Mouse (Mus musculus) heart, postnatal 0 days (tissue): Measurements from ENCODE around the gene Fam227a. TPM values are rescaled to one million over a fixed set of nuclear protein-coding genes. Genes with fewer than 3 reads are reported as not detected.

Experiments used
- ATAC-seq: fragments of 200-750 bp; cut with Nextera tagmentation; 2 replicates; pipeline ENCODE4 v1.8.0; 2017; ENCODE audit warnings: low read depth, moderate number of reproducible peaks, moderate library complexity; ENCODE audit not compliant: insufficient read depth
- DNase-seq: peaks from one replicate; pipeline ENCODE4 v3.0.0-alpha.2; 2016; ENCODE audit warnings: low spot score
- H3K27ac ChIP-seq: fragments of 300-500 bp; sonication (generic); 2 replicates; pipeline ENCODE4 v1.5.1; 2014; ENCODE audit warnings: low read depth, mild to moderate bottlenecking
- H3K27me3 ChIP-seq: fragments of 300-500 bp; sonication (generic); 2 replicates; pipeline ENCODE4 v1.6.1; 2014; ENCODE audit warnings: low read length, mixed read lengths; ENCODE audit not compliant: control insufficient read depth, insufficient read depth
- H3K36me3 ChIP-seq: fragments of 300-500 bp; sonication (generic); replicated peaks from 2 replicates; pipeline ENCODE4 v1.6.1; 2014; ENCODE audit warnings: low read length, mixed read lengths; ENCODE audit not compliant: control insufficient read depth, insufficient read depth
- H3K4me1 ChIP-seq: fragments of 300-500 bp; sonication (generic); 2 replicates; pipeline ENCODE4 v1.6.1; 2014; ENCODE audit warnings: antibody characterized with exemption; ENCODE audit not compliant: control insufficient read depth, insufficient read depth
- H3K4me2 ChIP-seq: fragments of 300-500 bp; sonication (generic); 2 replicates; pipeline ENCODE4 v1.6.1; 2014; ENCODE audit warnings: low read depth, mild to moderate bottlenecking, low read length, moderate library complexity
- H3K4me3 ChIP-seq: fragments of 300-500 bp; sonication (generic); 2 replicates; pipeline ENCODE4 v1.5.1; 2014; ENCODE audit warnings: low read depth, low read length
- H3K9ac ChIP-seq: fragments of 300-500 bp; sonication (generic); replicated peaks from 2 replicates; pipeline ENCODE4 v1.6.1; 2014; ENCODE audit warnings: low read depth, low read length, mixed read lengths
- H3K9me3 ChIP-seq: fragments of 300-500 bp; sonication (generic); replicated peaks from 2 replicates; pipeline ENCODE4 v1.6.1; 2016; ENCODE audit warnings: low read length; ENCODE audit not compliant: control insufficient read depth
- CTCF ChIP-seq: IDR thresholded peaks from 2 replicates; pipeline ENCODE4 v1.5.1; 2016; ENCODE audit warnings: antibody characterized with exemption, control low read depth, low read depth
- EP300 ChIP-seq: IDR thresholded peaks from 2 replicates; pipeline ENCODE4 v1.6.1; 2016; ENCODE audit warnings: antibody characterized with exemption, low read depth
- WGBS: fragments of 180-500 bp; shearing (Covaris S2); extraction: QIAGEN DNeasy Blood & Tissue Kit; methylation state at CpG from one replicate; pipeline ENCODE4 v1.1.7; 2014; 5-methylcytosine and 5-hydroxymethylcytosine counted together
- polyA plus RNA-seq: library from polyadenylated mRNA; unstranded; fragments of >200 nt; fragmentation: Nextera tagmentation; extraction: Ambion mirVana; gene quantifications from 2 replicates; pipeline ENCODE4 v1.2.1, GENCODE M21; 2015
- total RNA-seq: library from RNA; depleted of rRNA; stranded (reverse); fragments of >200 nt; gene quantifications from 2 replicates; pipeline ENCODE4 v1.2.3, GENCODE M21; 2014; ENCODE audit warnings: low replicate concordance

The Fam227a gene
- total and polyA plus RNA-seq, 2 experiments from 2014 or later: 0.31 to 1.7 TPM

DNA sequence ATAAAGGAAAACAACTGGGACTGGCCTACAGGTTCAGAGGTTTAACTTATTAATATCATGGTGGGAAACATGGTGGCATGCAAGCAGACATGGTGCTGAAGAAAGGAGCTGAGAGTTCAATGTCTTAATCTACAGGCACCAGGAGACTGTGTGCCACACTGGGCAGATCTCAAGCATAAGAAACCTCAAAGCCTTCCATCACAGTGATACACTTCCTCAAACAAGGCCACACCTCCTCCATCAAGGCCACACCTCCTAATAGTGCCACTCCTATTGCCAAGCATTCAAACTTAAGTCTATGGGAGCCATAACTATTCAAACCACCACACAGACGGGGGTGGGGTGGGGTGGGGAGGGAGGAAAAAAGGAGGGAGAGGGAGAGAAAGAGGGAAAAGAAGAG lies 77.2 kb downstream of the Fam227a start:
- no peak for TF ChIP-seq EP300
- TF ChIP-seq CTCF: no peak
- H3K27ac ChIP-seq: no peak overlapping the region
- ATAC-seq: no peak

DNA sequence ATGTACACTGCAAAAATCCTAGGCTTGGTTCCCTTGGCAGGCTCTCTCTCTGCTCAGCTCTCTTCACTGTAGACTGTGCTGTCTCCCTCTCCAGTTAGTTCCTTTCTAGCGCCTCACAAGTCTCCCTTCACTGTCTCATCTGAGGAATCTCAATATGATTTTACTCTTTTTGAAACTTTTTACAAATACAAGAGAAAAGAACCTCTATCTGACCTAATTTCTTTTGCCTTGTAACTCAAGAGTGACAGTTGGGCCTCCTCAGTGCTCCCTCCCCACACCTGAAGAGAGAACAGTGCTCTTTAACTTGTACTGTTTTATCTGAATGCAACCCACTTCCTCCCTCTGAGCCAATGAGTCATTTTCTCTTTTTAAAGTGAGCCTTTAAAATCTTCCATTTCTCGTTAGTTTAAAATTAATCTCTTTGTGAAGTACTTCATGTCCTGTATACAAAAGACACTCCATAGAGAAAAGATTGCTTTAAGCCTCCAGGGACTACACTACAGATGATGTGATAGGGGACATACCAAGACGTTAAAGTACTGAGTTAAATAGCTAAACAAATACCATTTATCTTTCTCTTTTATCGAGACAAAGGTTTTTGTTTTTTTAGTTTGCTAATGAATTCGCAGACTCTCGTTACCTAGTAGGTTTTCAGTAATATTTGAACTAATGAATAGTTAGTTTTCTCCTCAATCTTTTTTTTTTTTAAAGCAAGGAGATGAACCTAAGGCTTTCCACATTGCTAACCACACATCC lies 80.9 kb downstream of the Fam227a start:
- no peaks in the 10 kb centered on the region for H3K36me3 ChIP-seq
- no peaks in the 10 kb centered on the region for H3K9me3 ChIP-seq
- no peak for TF ChIP-seq EP300
- no peak for TF ChIP-seq CTCF
- H3K27ac ChIP-seq: peak overlapping the region; percentile 39; the same call in 1 of the 2 replicates
- H3K9ac ChIP-seq: no peak overlapping the region
- no peak for DNase-seq
- no peaks in the 10 kb centered on the region for H3K27me3 ChIP-seq
- no peak overlapping the region for H3K4me3 ChIP-seq
- WGBS: 61% methylated on average over 6 of the region's 6 CpGs
- no peak overlapping the region for H3K4me2 ChIP-seq
- no peak for ATAC-seq
- H3K4me1 ChIP-seq: no peaks in the 10 kb centered on the region

More for the DNA sequence above, 77.2 kb downstream of the Fam227a start:
- WGBS: 44% methylated on average over 1 of the region's 1 CpGs
- no peak overlapping the region for H3K9ac ChIP-seq
- H3K9me3 ChIP-seq: no peaks in the 10 kb centered on the region
- no peak for DNase-seq
- no peaks in the 10 kb centered on the region for H3K4me1 ChIP-seq
- no peaks in the 10 kb centered on the region for H3K36me3 ChIP-seq
- H3K4me2 ChIP-seq: no peak overlapping the region
- H3K4me3 ChIP-seq: no peak overlapping the region
- H3K27me3 ChIP-seq: no peaks in the 10 kb centered on the region

DNA sequence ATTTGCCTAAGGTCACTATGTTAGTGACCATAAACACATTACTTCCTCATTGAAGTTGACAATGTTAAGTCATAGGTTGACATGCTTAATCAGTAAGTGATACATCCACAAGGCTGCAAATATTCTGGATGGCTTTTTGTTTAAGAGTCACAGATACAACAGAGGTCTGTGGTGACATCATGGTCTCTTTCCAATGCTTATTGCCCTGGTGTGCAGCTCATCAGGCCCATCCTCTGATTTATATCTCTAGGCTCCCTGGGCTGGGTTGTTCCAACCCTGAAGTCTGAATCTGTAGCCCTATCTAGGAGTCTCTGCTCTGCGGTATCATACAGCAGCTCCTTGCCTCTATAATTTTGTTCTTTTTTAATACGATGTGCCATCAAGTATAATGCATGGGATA lies 81.8 kb downstream of the Fam227a start:
- Histone ChIP-seq H3K36me3 (no peaks in the 10 kb centered on the region), H3K4me1 (no peaks in the 10 kb centered on the region), H3K9me3 (no peaks in the 10 kb centered on the region), H3K4me2 (no peak overlapping the region), H3K4me3 (no peak overlapping the region), H3K27me3 (no peaks in the 10 kb centered on the region), H3K9ac (no peak overlapping the region), H3K27ac (no peak overlapping the region; the same call in 1 of the 2 replicates)
- DNase-seq (no peak), ATAC-seq (no peak)
- 89% methylated on average over 2 of the region's 2 CpGs for WGBS
- TF ChIP-seq EP300 (no peak), CTCF (no peak)

DNA sequence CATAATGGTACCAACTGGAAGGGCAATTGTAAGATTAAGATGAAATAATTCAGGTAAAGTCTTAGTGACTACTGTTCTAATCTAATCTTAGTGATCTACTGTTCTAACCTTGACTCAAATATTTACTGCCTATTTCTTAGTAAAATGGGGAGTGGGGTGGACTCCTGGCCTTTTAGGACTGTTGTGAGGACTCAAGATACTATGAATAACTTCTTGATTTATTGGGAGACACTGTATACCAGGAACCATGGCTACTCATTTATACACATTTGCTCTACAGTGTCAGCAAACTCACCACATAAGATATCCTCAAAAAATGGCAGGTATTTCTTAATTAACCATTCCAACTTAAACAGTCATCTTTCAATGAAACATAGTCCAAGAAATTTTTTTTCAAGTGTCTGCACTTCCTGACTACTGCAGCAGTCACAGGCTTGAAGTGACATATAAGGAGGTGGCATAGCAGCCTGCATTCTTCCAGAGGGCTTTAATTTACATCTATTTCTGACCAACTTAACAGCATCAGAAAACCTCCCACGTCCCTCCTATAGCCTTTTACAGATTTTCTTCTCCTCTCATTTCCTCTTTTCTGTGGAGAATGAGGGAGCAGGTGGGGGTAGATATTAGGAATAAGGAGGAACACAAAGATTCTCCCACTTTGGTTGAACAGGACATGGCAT lies 83.1 kb downstream of the Fam227a start:
- Histone ChIP-seq H3K4me3 (no peak overlapping the region), H3K4me1 (no peaks in the 10 kb centered on the region), H3K27ac (no peak overlapping the region), H3K9ac (no peak overlapping the region), H3K36me3 (no peaks in the 10 kb centered on the region), H3K27me3 (no peaks in the 10 kb centered on the region), H3K4me2 (no peak overlapping the region), H3K9me3 (no peaks in the 10 kb centered on the region)
- TF ChIP-seq CTCF (no peak), EP300 (no peak)
- DNase-seq (no peak), ATAC-seq (no peak)
- 21% methylated on average over 1 of the region's 1 CpGs for WGBS

DNA sequence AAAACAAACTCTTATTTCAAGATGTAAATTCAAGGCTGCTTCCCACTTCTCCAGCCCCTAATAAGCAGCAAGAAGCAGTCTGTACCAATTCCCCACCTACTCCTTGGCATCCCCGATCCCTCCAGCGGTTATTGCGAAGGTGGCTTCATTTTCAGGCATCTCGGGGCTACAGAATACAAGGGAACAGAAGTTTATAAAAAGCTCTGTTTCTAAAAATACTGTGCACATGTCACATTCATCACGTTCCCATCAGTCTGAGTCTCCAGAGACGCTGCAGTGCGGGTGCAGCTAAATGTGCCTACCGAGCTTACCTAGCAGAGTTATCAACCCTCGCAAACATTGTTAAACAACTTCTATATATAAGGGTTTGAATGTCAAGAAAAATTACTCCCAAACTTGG lies 96.3 kb downstream of the Fam227a start:
- WGBS: 33% methylated on average over 9 of the region's 9 CpGs

More for the DNA sequence above, 96.3 kb downstream of the Fam227a start:
- no peaks in the 10 kb centered on the region for H3K27me3 ChIP-seq
- H3K36me3 ChIP-seq: no peaks in the 10 kb centered on the region
- peak overlapping the region; percentile 38; the same call in 1 of the 2 replicates for H3K27ac ChIP-seq
- no peaks in the 10 kb centered on the region; the same call in 1 of the 2 replicates for H3K4me1 ChIP-seq
- no peak overlapping the region for H3K4me3 ChIP-seq
- no peak for ATAC-seq
- peak; percentile 22 for DNase-seq
- peak overlapping the region; percentile 14; the same call in 1 of the 2 replicates for H3K9ac ChIP-seq
- H3K9me3 ChIP-seq: no peaks in the 10 kb centered on the region
- TF ChIP-seq EP300 (no peak), CTCF (no peak)
- peak overlapping the region; percentile 36 for H3K4me2 ChIP-seq
